Mouse (Mus musculus): Measurements from ENCODE around the gene Stk40. TPM values are rescaled to one million over a fixed set of nuclear protein-coding genes. Genes with fewer than 3 reads are reported as not detected.

Stk40 gene
- total and polyA plus RNA-seq, 2 experiments from 2014 or later, result 16.9 to 21.2 TPM

DNA sequence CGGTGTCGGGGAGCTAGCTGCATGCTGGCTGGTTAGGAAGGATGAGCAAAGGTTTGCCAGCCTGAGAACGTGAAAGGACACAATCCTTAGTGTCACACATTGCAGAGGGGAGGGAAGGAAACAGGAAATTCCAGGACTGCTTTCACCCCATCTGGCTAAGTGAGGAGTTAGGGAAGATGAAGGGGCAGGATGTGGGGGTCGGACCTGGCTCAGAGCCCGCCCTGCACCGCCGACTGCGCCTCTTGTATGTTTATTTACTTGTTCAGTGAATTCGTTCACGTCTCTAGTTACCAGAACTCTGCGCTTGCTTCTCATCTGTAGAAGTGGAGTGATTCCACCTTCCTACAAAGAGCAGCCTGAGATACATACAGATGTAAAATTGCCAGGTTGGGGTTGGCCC is 26.7 kb downstream of the Stk40 start:
- ATAC-seq (ENCODE audit: low FRiP score) (no peak), DNase-seq (ENCODE audit: low spot score) (no peak)
- no peak overlapping the region for H3K4me2 ChIP-seq (ENCODE audit: low read depth, low read length, poor library complexity, severe bottlenecking)
- no peak for TF ChIP-seq CTCF (IDR thresholded peaks at IDR 0.05)
- H3K4me1 ChIP-seq (ENCODE audit: insufficient read depth, low read length), result no peaks in the 10 kb centered on the region; the same call in 1 of the 2 replicates
- H3K27me3 ChIP-seq (ENCODE audit: insufficient read depth, low read length), result no peaks in the 10 kb centered on the region
- H3K9me3 ChIP-seq (ENCODE audit: low read length), result no peaks in the 10 kb centered on the region
- H3K36me3 ChIP-seq (ENCODE audit: insufficient read depth, low read length), result peaks cover 58% of the 10 kb centered on the region
- H3K27ac ChIP-seq (ENCODE audit: low read depth, low read length), result 0 out of 2 replicates have a peak overlapping the region, but pooled peaks have one; percentile 6
- H3K4me3 ChIP-seq (ENCODE audit: low read depth, low read length), result no peak overlapping the region
- H3K9ac ChIP-seq (replicated peaks; ENCODE audit: low read length, poor library complexity, severe bottlenecking), result no peak overlapping the region
- 84% methylated on average over 11 of the region's 11 CpGs for WGBS

DNA sequence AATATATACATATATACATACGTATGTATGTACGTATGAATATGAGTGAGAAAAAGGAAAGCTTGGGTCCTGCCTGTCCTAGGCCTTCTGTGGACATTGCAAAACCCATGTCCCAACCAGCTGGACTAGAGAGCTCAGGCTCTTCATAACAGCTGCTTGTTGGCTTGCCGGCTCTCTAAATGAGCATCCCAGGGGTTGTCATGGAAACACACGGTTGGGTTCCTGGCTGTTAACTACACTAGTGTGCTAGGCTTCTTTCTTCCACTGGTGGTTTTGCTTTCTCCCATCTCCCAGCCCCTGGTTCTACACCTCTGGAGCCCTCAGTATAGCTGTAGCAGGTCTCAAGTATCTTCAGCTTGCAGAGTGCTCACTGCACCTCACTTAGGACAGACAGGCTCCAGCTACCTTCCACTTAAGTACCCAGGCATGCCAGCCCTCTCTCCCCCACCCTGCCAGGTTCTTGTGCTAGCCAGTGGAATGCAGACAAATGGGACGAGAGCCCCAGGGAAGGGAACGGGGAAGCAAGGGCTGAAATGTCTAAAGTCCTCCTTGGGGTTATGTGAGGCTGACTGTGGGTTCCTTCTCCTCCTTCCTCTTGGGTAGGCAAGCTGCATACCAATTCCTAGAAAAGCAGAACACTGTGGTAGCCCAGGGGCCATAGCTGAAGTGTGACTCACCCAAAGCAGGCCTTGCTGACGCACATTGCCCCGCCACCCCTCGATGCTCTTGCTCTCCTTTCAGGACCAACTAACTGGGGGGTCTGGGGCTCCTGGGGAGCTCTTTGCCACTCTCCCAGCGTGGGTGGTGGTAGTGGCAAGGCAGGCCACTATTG is 27.7 kb downstream of the Stk40 start:
- H3K4me3 ChIP-seq (ENCODE audit: low read depth, low read length), result no peak overlapping the region
- H3K27ac ChIP-seq (ENCODE audit: low read depth, low read length), result 0 out of 2 replicates have a peak overlapping the region, but pooled peaks have one; percentile 43
- H3K4me2 ChIP-seq (ENCODE audit: low read depth, low read length, poor library complexity, severe bottlenecking), result no peak overlapping the region
- no peak for TF ChIP-seq CTCF (IDR thresholded peaks at IDR 0.05)
- no peak overlapping the region for H3K9ac ChIP-seq (replicated peaks; ENCODE audit: low read length, poor library complexity, severe bottlenecking)
- H3K27me3 ChIP-seq (ENCODE audit: insufficient read depth, low read length), result no peaks in the 10 kb centered on the region
- ATAC-seq (ENCODE audit: low FRiP score) (0 out of 2 replicates have a peak, but pooled peaks have one; percentile 44), DNase-seq (ENCODE audit: low spot score) (peak; percentile 93)
- H3K9me3 ChIP-seq (ENCODE audit: low read length), result no peaks in the 10 kb centered on the region
- WGBS, result 60% methylated on average over 10 of the region's 10 CpGs
- H3K36me3 ChIP-seq (ENCODE audit: insufficient read depth, low read length), result peaks cover 58% of the 10 kb centered on the region
- H3K4me1 ChIP-seq (ENCODE audit: insufficient read depth, low read length), result no peaks in the 10 kb centered on the region; the same call in 1 of the 2 replicates

DNA sequence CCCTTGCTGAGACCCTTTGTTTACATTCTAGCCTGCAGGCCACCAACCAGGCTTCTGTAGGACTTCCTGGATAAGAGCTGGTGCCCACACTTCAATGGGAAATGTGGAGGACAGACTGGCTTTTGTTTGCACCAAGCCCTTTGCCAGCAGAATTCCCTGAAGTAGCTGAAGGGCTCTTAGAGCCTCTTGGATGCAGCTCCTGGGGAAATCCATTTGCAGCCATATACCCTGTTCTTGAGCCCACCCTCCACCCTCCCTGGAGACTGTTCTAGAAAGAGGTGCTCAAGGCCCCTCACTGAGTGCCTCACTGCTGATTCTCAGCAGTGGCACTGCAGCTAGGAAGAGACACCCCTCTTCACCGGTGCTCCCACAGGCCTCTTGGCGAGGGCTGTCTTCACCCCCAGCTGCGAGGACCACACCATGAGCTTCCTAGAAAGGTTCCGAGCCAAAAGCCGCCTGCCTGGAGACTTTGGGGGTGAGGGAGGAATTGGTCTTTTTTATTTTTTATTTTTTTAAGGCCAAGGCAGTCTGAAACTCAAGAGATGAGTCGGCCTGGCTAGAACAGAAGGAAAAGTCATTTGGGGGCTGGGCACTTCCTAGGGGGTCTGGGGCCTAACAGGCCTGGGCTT is 29.0 kb downstream of the Stk40 start:
- H3K4me2 ChIP-seq (ENCODE audit: low read depth, low read length, poor library complexity, severe bottlenecking), result no peak overlapping the region
- no peak for DNase-seq (ENCODE audit: low spot score)
- H3K36me3 ChIP-seq (ENCODE audit: insufficient read depth, low read length), result peaks cover 65% of the 10 kb centered on the region
- H3K9ac ChIP-seq (replicated peaks; ENCODE audit: low read length, poor library complexity, severe bottlenecking), result no peak overlapping the region
- H3K4me3 ChIP-seq (ENCODE audit: low read depth, low read length), result no peak overlapping the region
- H3K9me3 ChIP-seq (ENCODE audit: low read length), result no peaks in the 10 kb centered on the region
- ATAC-seq (ENCODE audit: low FRiP score), result no peak
- no peaks in the 10 kb centered on the region; the same call in 1 of the 2 replicates for H3K4me1 ChIP-seq (ENCODE audit: insufficient read depth, low read length)
- 79% methylated on average over 6 of the region's 6 CpGs for WGBS
- no peaks in the 10 kb centered on the region for H3K27me3 ChIP-seq (ENCODE audit: insufficient read depth, low read length)
- no peak for TF ChIP-seq CTCF (IDR thresholded peaks at IDR 0.05)
- no peak overlapping the region for H3K27ac ChIP-seq (ENCODE audit: low read depth, low read length)

DNA sequence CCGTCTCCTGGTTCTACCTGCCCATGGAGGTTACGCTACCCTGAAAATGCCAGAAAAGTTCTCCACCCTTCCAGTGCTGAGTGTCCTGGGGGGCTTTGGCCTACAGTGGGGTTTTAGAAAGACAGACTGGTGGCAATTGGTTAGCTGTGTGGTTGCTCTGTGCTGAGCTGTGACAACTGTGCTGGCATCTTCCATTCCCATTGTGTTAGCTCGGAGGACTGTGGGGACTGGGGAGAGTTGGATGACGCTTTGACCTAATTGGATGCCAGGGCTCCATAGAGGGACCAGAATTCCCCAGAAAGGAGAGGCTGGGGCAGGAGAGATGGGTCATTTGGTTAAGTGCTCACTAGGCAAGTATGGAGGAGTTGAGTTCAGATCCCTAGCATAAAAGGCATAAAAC is 30.5 kb downstream of the Stk40 start:
- no peaks in the 10 kb centered on the region for H3K9me3 ChIP-seq (ENCODE audit: low read length)
- no peaks in the 10 kb centered on the region; the same call in 1 of the 2 replicates for H3K4me1 ChIP-seq (ENCODE audit: insufficient read depth, low read length)
- H3K9ac ChIP-seq (replicated peaks; ENCODE audit: low read length, poor library complexity, severe bottlenecking), result no peak overlapping the region
- no peaks in the 10 kb centered on the region for H3K27me3 ChIP-seq (ENCODE audit: insufficient read depth, low read length)
- ATAC-seq (ENCODE audit: low FRiP score) (no peak), DNase-seq (ENCODE audit: low spot score) (no peak)
- TF ChIP-seq CTCF (IDR thresholded peaks at IDR 0.05), result no peak
- WGBS, result 92% methylated on average over 4 of the region's 4 CpGs
- H3K27ac ChIP-seq (ENCODE audit: low read depth, low read length), result no peak overlapping the region
- no peak overlapping the region for H3K4me2 ChIP-seq (ENCODE audit: low read depth, low read length, poor library complexity, severe bottlenecking)
- no peak overlapping the region for H3K4me3 ChIP-seq (ENCODE audit: low read depth, low read length)
- H3K36me3 ChIP-seq (ENCODE audit: insufficient read depth, low read length), result peaks cover 69% of the 10 kb centered on the region

DNA sequence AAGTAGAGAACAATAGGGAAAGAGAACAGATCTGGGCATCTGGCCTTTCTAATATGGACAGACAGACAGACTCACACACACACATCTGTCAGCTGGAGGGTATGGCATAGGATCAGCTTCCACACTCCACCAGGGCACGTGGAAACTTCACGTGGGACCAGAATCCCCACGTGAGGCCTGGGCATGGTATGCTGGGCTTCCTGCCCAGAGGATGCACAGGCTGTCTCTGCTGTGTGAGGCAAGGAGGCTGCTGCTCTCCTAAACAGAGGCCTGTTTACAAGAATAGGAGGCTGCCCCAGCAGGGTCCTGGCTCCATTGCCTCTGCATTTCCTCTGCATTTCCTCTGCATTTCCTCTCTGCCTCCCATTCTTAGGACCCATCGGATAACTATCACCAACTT is 30.9 kb downstream of the Stk40 start:
- no peak overlapping the region for H3K4me3 ChIP-seq (ENCODE audit: low read depth, low read length)
- no peaks in the 10 kb centered on the region for H3K9me3 ChIP-seq (ENCODE audit: low read length)
- no peaks in the 10 kb centered on the region for H3K27me3 ChIP-seq (ENCODE audit: insufficient read depth, low read length)
- no peak overlapping the region for H3K27ac ChIP-seq (ENCODE audit: low read depth, low read length)
- peaks cover 69% of the 10 kb centered on the region for H3K36me3 ChIP-seq (ENCODE audit: insufficient read depth, low read length)
- WGBS, result 85% methylated on average over 4 of the region's 4 CpGs
- no peak overlapping the region for H3K4me2 ChIP-seq (ENCODE audit: low read depth, low read length, poor library complexity, severe bottlenecking)
- TF ChIP-seq CTCF (IDR thresholded peaks at IDR 0.05), result no peak
- no peak overlapping the region for H3K9ac ChIP-seq (replicated peaks; ENCODE audit: low read length, poor library complexity, severe bottlenecking)
- H3K4me1 ChIP-seq (ENCODE audit: insufficient read depth, low read length), result no peaks in the 10 kb centered on the region; the same call in 1 of the 2 replicates
- DNase-seq (ENCODE audit: low spot score) (no peak), ATAC-seq (ENCODE audit: low FRiP score) (no peak)

DNA sequence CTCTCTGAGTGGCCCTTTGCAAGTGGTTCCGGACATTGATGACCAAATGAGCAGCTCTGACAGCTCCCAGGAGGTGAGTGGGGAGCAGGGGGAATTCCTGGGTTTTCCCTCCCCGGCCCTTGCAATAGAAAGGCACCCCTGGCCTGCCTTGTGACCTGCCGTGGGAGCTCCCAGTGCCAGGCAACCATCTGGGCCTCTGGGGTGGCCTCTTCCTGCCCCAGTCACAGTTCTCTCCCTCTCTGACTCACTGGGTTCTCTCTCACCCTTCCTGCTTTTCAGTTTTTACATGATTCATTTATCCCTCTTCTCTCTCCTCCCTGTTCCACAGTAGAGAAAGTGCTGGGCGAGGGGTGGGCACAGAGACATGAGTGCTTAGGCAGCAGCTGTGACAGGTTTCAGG is 34.0 kb downstream of the Stk40 start:
- no peaks in the 10 kb centered on the region for H3K9me3 ChIP-seq (ENCODE audit: low read length)
- H3K27ac ChIP-seq (ENCODE audit: low read depth, low read length), result no peak overlapping the region
- no peaks in the 10 kb centered on the region for H3K27me3 ChIP-seq (ENCODE audit: insufficient read depth, low read length)
- H3K4me1 ChIP-seq (ENCODE audit: insufficient read depth, low read length), result no peaks in the 10 kb centered on the region
- DNase-seq (ENCODE audit: low spot score), result no peak
- H3K36me3 ChIP-seq (ENCODE audit: insufficient read depth, low read length), result peaks cover 60% of the 10 kb centered on the region
- no peak overlapping the region for H3K4me2 ChIP-seq (ENCODE audit: low read depth, low read length, poor library complexity, severe bottlenecking)
- no peak overlapping the region for H3K4me3 ChIP-seq (ENCODE audit: low read depth, low read length)
- no peak for ATAC-seq (ENCODE audit: low FRiP score)
- no peak for TF ChIP-seq CTCF (IDR thresholded peaks at IDR 0.05)
- 83% methylated on average over 4 of the region's 4 CpGs for WGBS
- no peak overlapping the region for H3K9ac ChIP-seq (replicated peaks; ENCODE audit: low read length, poor library complexity, severe bottlenecking)

Measured in midbrain, postnatal 0 days (tissue).